Mouse (Mus musculus): ENCODE measurements at regions not wholly inside any gene's neighbourhood (a gene's known extent, or its start where the extent isn't known, plus 50 kb on each side); places are given as distances from the start of the nearest gene placed in this dataset.

DNA sequence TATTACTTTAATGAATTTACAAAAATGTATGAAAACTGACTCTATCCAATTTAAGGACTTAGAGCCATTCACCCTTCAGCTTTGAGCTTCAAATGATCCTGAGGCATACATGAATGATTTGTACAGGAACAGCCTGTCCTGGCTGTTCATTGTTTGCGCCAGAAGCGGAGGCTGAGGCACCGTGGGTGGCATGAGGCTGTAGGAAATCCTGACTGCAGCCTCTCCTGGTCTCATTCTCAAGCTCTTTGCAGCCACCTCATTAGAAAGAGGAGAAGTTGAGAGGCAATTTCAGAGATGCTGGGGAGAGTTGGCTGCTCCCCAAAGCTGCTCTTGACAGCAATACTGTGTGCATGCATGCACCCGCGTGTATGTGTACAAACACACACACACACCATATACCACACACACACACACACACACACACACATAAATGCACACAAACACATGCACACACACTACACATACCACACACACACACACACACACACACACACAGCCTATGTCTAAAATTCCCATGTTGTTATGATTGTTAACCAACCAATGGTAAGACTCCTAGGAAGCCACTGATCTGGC is 434.9 kb upstream of the Btbd3 start:
- no peak for TF ChIP-seq CTCF (IDR thresholded peaks at IDR 0.05; ENCODE audit: low read depth)
- TF ChIP-seq EP300 (IDR thresholded peaks at IDR 0.05; ENCODE audit: low read depth): no peak

Measured in liver, embryonic 14.5 days (tissue).